Mouse (Mus musculus) gastrocnemius, postnatal 4 days (tissue): Measurements from ENCODE around the gene Sfrp2. TPM values are rescaled to one million over a fixed set of nuclear protein-coding genes. Genes with fewer than 3 reads are reported as not detected.

ENCODE experiments used
- DNase-seq, 2 experiments: peaks; one replicate each; pipeline ENCODE4 v3.0.0; 2021 to 2022; ENCODE audit warnings: low spot score in 2 of 2, mixed read lengths in 2 of 2
- total RNA-seq, 2 experiments: library from RNA; stranded (reverse); gene quantifications; 2 replicates each; pipeline ENCODE4 v1.2.3; 2021

Sfrp2 gene
- total RNA-seq, 2 experiments from 2014 or later: 36.2 to 38.2 TPM

- DNase-seq: no peak
Measured at GRCm38 (mm10) chr3:83769036-83769410, 2.9 kb downstream of the Sfrp2 start.

- no peak for DNase-seq
Measured at GRCm38 (mm10) chr3:83771160-83771869, 5.2 kb downstream of the Sfrp2 start.

- DNase-seq: no peak
Measured at GRCm38 (mm10) chr3:83773281-83773680, 7.2 kb downstream of the Sfrp2 start.

GRCm38 (mm10) chr3:83775403-83775802 is 9.3 kb downstream of the Sfrp2 start:
- DNase-seq: no peak

- no peak for DNase-seq
Measured at GRCm38 (mm10) chr3:83781460-83782222, 15.5 kb downstream of the Sfrp2 start.

GRCm38 (mm10) chr3:83783716-83784469 is 17.8 kb downstream of the Sfrp2 start:
- no peak for DNase-seq

GRCm38 (mm10) chr3:83784726-83785125 is 18.6 kb downstream of the Sfrp2 start:
- DNase-seq: no peak

- DNase-seq: no peak
Measured at GRCm38 (mm10) chr3:83787086-83787485, 21.0 kb downstream of the Sfrp2 start.

- no peak for DNase-seq
Measured at GRCm38 (mm10) chr3:83787776-83788305, 21.7 kb downstream of the Sfrp2 start.

- DNase-seq: peak in 1 of 2 experiments; percentile 27
Measured at GRCm38 (mm10) chr3:83789651-83790451, 23.7 kb downstream of the Sfrp2 start.

- DNase-seq: no peak
Measured at GRCm38 (mm10) chr3:83791444-83791843, 25.3 kb downstream of the Sfrp2 start.

- DNase-seq: no peak
Measured at GRCm38 (mm10) chr3:83797098-83797497, 31.0 kb downstream of the Sfrp2 start.

GRCm38 (mm10) chr3:83797828-83798227 is 31.7 kb downstream of the Sfrp2 start:
- peak; percentile 46 to 65 for DNase-seq

GRCm38 (mm10) chr3:83799486-83799885 is 33.4 kb downstream of the Sfrp2 start:
- DNase-seq: no peak

GRCm38 (mm10) chr3:83801649-83802155 is 35.6 kb downstream of the Sfrp2 start:
- no peak for DNase-seq

- no peak for DNase-seq
Measured at GRCm38 (mm10) chr3:83808483-83808882, 42.4 kb downstream of the Sfrp2 start.

- DNase-seq: no peak
Measured at GRCm38 (mm10) chr3:83811987-83812386, 45.9 kb downstream of the Sfrp2 start.

GRCm38 (mm10) chr3:83812863-83813262 is 46.7 kb downstream of the Sfrp2 start:
- DNase-seq: no peak

- DNase-seq: no peak
Measured at GRCm38 (mm10) chr3:83816372-83816925, 50.3 kb downstream of the Sfrp2 start.

- no peak for DNase-seq
Measured at GRCm38 (mm10) chr3:83823774-83824173, 57.7 kb downstream of the Sfrp2 start.
